Mouse (Mus musculus): ENCODE data around the gene Armc12.
A peak's percentile ranks its signal among the peaks of the same experiment; 100 is the strongest.

Gene Armc12

GRCm38 (mm10) chr17:28530506-28530905 is at the start of gene Armc12:
Armc12 (plus strand) TSS chr17:28530806.
- no peak for DNase-seq

GRCm38 (mm10) chr17:28484704-28485445 is 45.7 kb upstream of the Armc12 start:
- DNase-seq: peak; percentile 30 to 36

GRCm38 (mm10) chr17:28485446-28485948 is 45.1 kb upstream of the Armc12 start:
- DNase-seq: peak; percentile 60 to 68

- DNase-seq: peak; percentile 98 to 99
Observed at GRCm38 (mm10) chr17:28485977-28486400, 44.6 kb upstream of the Armc12 start.

GRCm38 (mm10) chr17:28486720-28487119 is 43.9 kb upstream of the Armc12 start:
- no peak for DNase-seq

GRCm38 (mm10) chr17:28487584-28488257 is 42.9 kb upstream of the Armc12 start:
- DNase-seq: peak; percentile 36 to 56

GRCm38 (mm10) chr17:28488258-28489013 is 42.2 kb upstream of the Armc12 start:
- DNase-seq: no peak

- no peak for DNase-seq
Observed at GRCm38 (mm10) chr17:28491035-28491770, 39.4 kb upstream of the Armc12 start.

GRCm38 (mm10) chr17:28495832-28496231 is 34.8 kb upstream of the Armc12 start:
- DNase-seq: no peak

- no peak for DNase-seq
Observed at GRCm38 (mm10) chr17:28499190-28499589, 31.4 kb upstream of the Armc12 start.

- DNase-seq: no peak
Observed at GRCm38 (mm10) chr17:28500465-28500864, 30.1 kb upstream of the Armc12 start.

GRCm38 (mm10) chr17:28502196-28502821 is 28.3 kb upstream of the Armc12 start:
- DNase-seq: peak in 1 of 2 experiments; percentile 47

- DNase-seq: no peak
Observed at GRCm38 (mm10) chr17:28504182-28504581, 26.4 kb upstream of the Armc12 start.

GRCm38 (mm10) chr17:28505591-28505990 is 25.0 kb upstream of the Armc12 start:
- DNase-seq: no peak

GRCm38 (mm10) chr17:28506895-28507294 is 23.7 kb upstream of the Armc12 start:
- no peak for DNase-seq

- no peak for DNase-seq
Observed at GRCm38 (mm10) chr17:28507496-28507895, 23.1 kb upstream of the Armc12 start.

- DNase-seq: peak; percentile 55 to 70
Observed at GRCm38 (mm10) chr17:28510445-28511342, 19.9 kb upstream of the Armc12 start.

- no peak for DNase-seq
Observed at GRCm38 (mm10) chr17:28511616-28512541, 18.7 kb upstream of the Armc12 start.

GRCm38 (mm10) chr17:28512696-28513095 is 17.9 kb upstream of the Armc12 start:
- peak; percentile 70 to 84 for DNase-seq

GRCm38 (mm10) chr17:28513337-28513736 is 17.3 kb upstream of the Armc12 start:
- DNase-seq: no peak

Measured in lung, adult 18-20 months (tissue).